ENCODE assay signal across 8 mouse cellular contexts in the genomic region with DNA sequence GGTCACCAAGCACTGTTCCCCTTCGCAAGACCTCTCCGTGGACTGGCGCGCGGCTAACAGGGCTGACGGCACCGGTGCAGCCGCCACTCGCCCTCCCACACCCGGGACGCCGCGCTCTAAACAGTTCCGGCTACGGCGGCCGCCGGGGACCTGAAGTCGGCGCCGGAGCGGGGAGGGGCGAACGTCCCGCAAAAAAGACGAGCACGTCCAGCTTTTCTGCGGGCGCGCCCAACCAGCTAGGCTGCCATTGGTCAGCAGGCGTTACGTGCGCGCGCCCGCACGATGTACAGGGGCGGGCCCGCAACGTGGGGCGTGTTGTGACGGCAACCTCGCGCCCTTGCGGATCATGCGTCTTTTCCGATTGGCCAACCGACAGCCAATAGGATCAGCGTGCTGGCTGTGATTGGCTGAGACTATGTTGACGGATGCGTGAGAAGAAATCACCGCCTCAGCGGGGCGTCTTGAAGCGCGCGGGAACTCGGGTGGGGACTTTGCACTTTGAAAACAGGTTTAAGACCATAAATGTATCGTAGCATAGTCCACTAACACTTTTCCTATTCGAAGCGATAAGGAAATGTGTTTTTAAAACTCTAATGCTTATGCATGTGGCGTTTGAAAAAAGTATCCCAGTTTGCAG. TPM values are rescaled to one million over a fixed set of nuclear protein-coding genes. Genes with fewer than 3 reads are reported as not detected.
DNase-seq lines count a peak whose midpoint lies in the region; ATAC-seq and TF ChIP-seq lines count a peak whose summit lies in the region.

Gene Cramp1l, minus strand, starts transcription at position 134 of the 637 bp plus-strand sequence.
Gene Ift140, plus strand, starts transcription at position 431 of the 637 bp plus-strand sequence.

- peak; percentile 97 for ATAC-seq in forebrain, embryonic 11.5 days (replicated peaks; ENCODE audit: low FRiP score)
- ATAC-seq in heart, embryonic 16.5 days (replicated peaks; ENCODE audit: extremely low read depth, insufficient read depth, low FRiP score) = peak; percentile 97
- peak; percentile 92 for ATAC-seq in liver, embryonic 15.5 days (ENCODE audit: insufficient read depth)
- ATAC-seq in neural tube, embryonic 12.5 days (ENCODE audit: low FRiP score, low read depth) = peak; percentile 98

- DNase-seq in CH12.LX (ENCODE audit: extremely low read depth) = peak; percentile 97
- peak; percentile 97 for DNase-seq in c-Kit-positive CD71-positive TER-119-negative erythroid progenitor cells, embryonic 14.5 days (ENCODE audit: low read depth)
- peak; percentile 100 for DNase-seq in forebrain, embryonic 11.5 days (ENCODE audit: low spot score)
- DNase-seq in kidney, postnatal 36 days = peak; percentile 99 to 100
- peak; percentile 99 for DNase-seq in telencephalon, adult 2 months (ENCODE audit: low read depth, low spot score)

- peaks cover 2 to 25% of the 10 kb centered on the region in 2 experiments; a peak in 2 of 4 replicates for H3K4me1 ChIP-seq in CH12.LX (ENCODE audit: control insufficient read depth in 1 of 2, insufficient read depth in 2 of 2)
- peaks cover 4% of the 10 kb centered on the region; the same call in 1 of the 2 replicates for H3K4me1 ChIP-seq in forebrain, embryonic 11.5 days (replicated peaks; ENCODE audit: control insufficient read depth, insufficient read depth, low read length)
- H3K4me1 ChIP-seq in heart, embryonic 16.5 days (ENCODE audit: control insufficient read depth, insufficient read depth, low read length) = peaks cover 14% of the 10 kb centered on the region
- H3K4me1 ChIP-seq in liver, embryonic 15.5 days (replicated peaks) = peaks cover 39% of the 10 kb centered on the region
- peaks cover 17% of the 10 kb centered on the region for H3K4me1 ChIP-seq in neural tube, embryonic 12.5 days

- H3K9me3 ChIP-seq in CH12.LX (replicated peaks; ENCODE audit: low read length) = peaks cover 2% of the 10 kb centered on the region
- H3K9me3 ChIP-seq in forebrain, embryonic 11.5 days (ENCODE audit: control insufficient read depth, low read length) = no peaks in the 10 kb centered on the region
- H3K9me3 ChIP-seq in heart, embryonic 16.5 days (replicated peaks; ENCODE audit: control insufficient read depth, low read length) = no peaks in the 10 kb centered on the region
- H3K9me3 ChIP-seq in liver, embryonic 15.5 days (replicated peaks) = no peaks in the 10 kb centered on the region
- H3K9me3 ChIP-seq in neural tube, embryonic 12.5 days = no peaks in the 10 kb centered on the region

- peak; percentile 78 for TF ChIP-seq POLR2A in CH12.LX (IDR thresholded peaks at IDR 0.05; ENCODE audit: low read depth, low read length)

- no peak for TF ChIP-seq RAD21 in CH12.LX (IDR thresholded peaks at IDR 0.05; ENCODE audit: low read depth, low read length)

- in situ Hi-C loops in CH12.LX (cut with MboI; ENCODE audit: low pct_ligation_motif_present, low pct_unique_long_range_greater_than_20kb, low sequenced_read_pairs) = no loop called here

- H3K27ac ChIP-seq in CH12.LX (ENCODE audit: insufficient read depth, low read depth) = peak within 1 kb of the TSS; percentile 56
- H3K27ac ChIP-seq in forebrain, embryonic 11.5 days (ENCODE audit: low read depth, low read length) = peak within 1 kb of the TSS; percentile 69
- peak within 1 kb of the TSS; percentile 84 for H3K27ac ChIP-seq in heart, embryonic 16.5 days (ENCODE audit: low read length)
- H3K27ac ChIP-seq in liver, embryonic 15.5 days (replicated peaks) = peak within 1 kb of the TSS; percentile 94
- peak within 1 kb of the TSS; percentile 62 for H3K27ac ChIP-seq in neural tube, embryonic 12.5 days

- no peak for TF ChIP-seq EP300 in CH12.LX (IDR thresholded peaks at IDR 0.05; ENCODE audit: low read length)

- under 1% methylated on average over 62 of the region's 62 CpGs for WGBS in forebrain, embryonic 11.5 days
- WGBS in heart, embryonic 16.5 days = under 1% methylated on average over 62 of the region's 62 CpGs
- WGBS in liver, embryonic 15.5 days (ENCODE audit: insufficient replicate concordance) = under 1% methylated on average over 62 of the region's 62 CpGs
- WGBS in neural tube, embryonic 12.5 days = under 1% methylated on average over 62 of the region's 62 CpGs

- dilution Hi-C loops in CH12.LX (cut with MboI; ENCODE audit: extremely low pct_ligation_motif_present, extremely low pct_unique_long_range_greater_than_20kb, low sequenced_read_pairs) = no loop called here

- no peak for TF ChIP-seq CTCF in CH12.LX (conservative IDR thresholded peaks at IDR 0.05 in 1 of 2, IDR thresholded peaks at IDR 0.05 in 1 of 2; ENCODE audit: low read depth in 2 of 2, low read length in 2 of 2)

- H3K27me3 ChIP-seq in CH12.LX (replicated peaks) = no peaks in the 10 kb centered on the region
- H3K27me3 ChIP-seq in forebrain, embryonic 11.5 days (ENCODE audit: control insufficient read depth, insufficient read depth, low read length) = no peaks in the 10 kb centered on the region
- no peaks in the 10 kb centered on the region for H3K27me3 ChIP-seq in heart, embryonic 16.5 days (ENCODE audit: control insufficient read depth, insufficient read depth, low read length)
- no peaks in the 10 kb centered on the region for H3K27me3 ChIP-seq in liver, embryonic 15.5 days
- H3K27me3 ChIP-seq in neural tube, embryonic 12.5 days (replicated peaks) = no peaks in the 10 kb centered on the region

- H3K9ac ChIP-seq in CH12.LX (ENCODE audit: insufficient read depth, low read depth) = peak within 1 kb of the TSS; percentile 97
- H3K9ac ChIP-seq in forebrain, embryonic 11.5 days (ENCODE audit: low read length) = peak within 1 kb of the TSS; percentile 98
- peak within 1 kb of the TSS; percentile 98 for H3K9ac ChIP-seq in heart, embryonic 16.5 days (ENCODE audit: low read length)
- H3K9ac ChIP-seq in liver, embryonic 15.5 days = peak within 1 kb of the TSS; percentile 99
- H3K9ac ChIP-seq in neural tube, embryonic 12.5 days = peak within 1 kb of the TSS; percentile 88

- H3K79me2 ChIP-seq in CH12.LX (replicated peaks; ENCODE audit: control insufficient read depth, extremely low read depth, insufficient read depth, poor library complexity, severe bottlenecking) = peaks cover 29% of the 10 kb centered on the region

- peak within 1 kb of the TSS; percentile 91 to 98 (median 97) for H3K4me3 ChIP-seq in CH12.LX (replicated peaks in 1 of 3; ENCODE audit: low read depth in 2 of 3, low read length in 2 of 3, poor library complexity in 1 of 3)
- peak within 1 kb of the TSS; percentile 99 for H3K4me3 ChIP-seq in forebrain, embryonic 11.5 days (ENCODE audit: low read depth, low read length)
- H3K4me3 ChIP-seq in heart, embryonic 16.5 days (ENCODE audit: low read length) = peak within 1 kb of the TSS; percentile 90
- H3K4me3 ChIP-seq in liver, embryonic 15.5 days (replicated peaks) = peak within 1 kb of the TSS; percentile 89
- H3K4me3 ChIP-seq in neural tube, embryonic 12.5 days = peak within 1 kb of the TSS; percentile 100

- peaks cover 15 to 35% of the 10 kb centered on the region in 2 experiments for H3K36me3 ChIP-seq in CH12.LX (replicated peaks in 1 of 2; ENCODE audit: control insufficient read depth in 1 of 2, insufficient read depth in 1 of 2, low read length in 1 of 2)
- 0 out of 2 replicates have a peak, but pooled peaks cover 4% of the 10 kb centered on the region for H3K36me3 ChIP-seq in forebrain, embryonic 11.5 days (ENCODE audit: control insufficient read depth, insufficient read depth, low read length)
- H3K36me3 ChIP-seq in heart, embryonic 16.5 days (ENCODE audit: control insufficient read depth, insufficient read depth) = peaks cover 12% of the 10 kb centered on the region
- peaks cover 28% of the 10 kb centered on the region for H3K36me3 ChIP-seq in liver, embryonic 15.5 days (replicated peaks)
- H3K36me3 ChIP-seq in neural tube, embryonic 12.5 days = peaks cover 16% of the 10 kb centered on the region

- peak within 1 kb of the TSS; percentile 88 for H3K4me2 ChIP-seq in CH12.LX (ENCODE audit: insufficient read depth, low read depth, poor library complexity, severe bottlenecking)
- H3K4me2 ChIP-seq in forebrain, embryonic 11.5 days (ENCODE audit: low read depth, low read length, severe bottlenecking) = peak within 1 kb of the TSS; percentile 93
- H3K4me2 ChIP-seq in heart, embryonic 16.5 days (ENCODE audit: low read depth, low read length) = peak within 1 kb of the TSS; percentile 95
- H3K4me2 ChIP-seq in liver, embryonic 15.5 days = peak within 1 kb of the TSS; percentile 97
- peak within 1 kb of the TSS; percentile 97 for H3K4me2 ChIP-seq in neural tube, embryonic 12.5 days (replicated peaks)

TF ChIP-seq in CH12.LX, 34 proteins besides CTCF, POLR2A, EP300 and RAD21 (continues in another document):
- peak; percentile 60 for TF ChIP-seq ZMIZ1 (IDR thresholded peaks at IDR 0.05; ENCODE audit: low read depth, low read length)
- TF ChIP-seq IRF4 (IDR thresholded peaks at IDR 0.05; ENCODE audit: low read depth, low read length) = peak; percentile 59; the same call in 1 of the 2 replicates
- TF ChIP-seq TBP (conservative IDR thresholded peaks at IDR 0.05; ENCODE audit: low read depth, low read length) = peak; percentile 67; the same call in 1 of the 2 replicates
- TF ChIP-seq GABPA (IDR thresholded peaks at IDR 0.05; ENCODE audit: insufficient replicate concordance, low read depth, low read length) = no peak
- TF ChIP-seq MAX (IDR thresholded peaks at IDR 0.05; ENCODE audit: low read length) = peak; percentile 89
- no peak for TF ChIP-seq POLR2AphosphoS2 (IDR thresholded peaks at IDR 0.05; ENCODE audit: low read depth, low read length)
- TF ChIP-seq KAT2A (IDR thresholded peaks at IDR 0.05; ENCODE audit: insufficient replicate concordance, low read length) = peak; percentile 76; the same call in 1 of the 2 replicates
- TF ChIP-seq MAZ (IDR thresholded peaks at IDR 0.05; ENCODE audit: low read depth, low read length) = peak; percentile 93

RNA-seq across cellular contexts. Expression of gene Cramp1l, which starts in this region (rescaled TPM):
- 4.3 and 4.4 TPM in 2 replicates for total RNA-seq in CH12.LX (2012; rRNA removed)
- total RNA-seq in CH12.LX (2014; rRNA removed) = 2.0 and 2.1 TPM in 2 replicates
- polyA plus RNA-seq in CH12.LX (2012; ENCODE audit: insufficient read length, low read depth) = 6.8 and 6.9 TPM in 2 replicates
- polyA plus RNA-seq in forebrain, embryonic 11.5 days (2014; fragmentation: Nextera tagmentation; extraction: Ambion mirVana) = 14.3 and 14.7 TPM in 2 replicates
- 3.9 and 4.2 TPM in 2 replicates for polyA plus RNA-seq in heart, embryonic 16.5 days (2015; fragmentation: Nextera tagmentation; extraction: Ambion mirVana)
- polyA plus RNA-seq in liver, embryonic 15.5 days (2015; fragmentation: Nextera tagmentation; extraction: Ambion mirVana) = 2.9 and 4.3 TPM in 2 replicates
- 12.0 and 13.1 TPM in 2 replicates for polyA plus RNA-seq in neural tube, embryonic 12.5 days (2016; fragmentation: Nextera tagmentation; extraction: Ambion mirVana)

RNA-seq across cellular contexts. Expression of gene Ift140, which starts in this region (rescaled TPM):
- total RNA-seq in CH12.LX (2012; rRNA removed) (16.6 and 24.4 TPM in 2 replicates), CH12.LX (2014; rRNA removed) (26.4 and 27.0 TPM in 2 replicates)
- polyA plus RNA-seq in CH12.LX (2012; ENCODE audit: insufficient read length, low read depth) = 33.4 and 34.8 TPM in 2 replicates
- 29.0 and 29.2 TPM in 2 replicates for polyA plus RNA-seq in forebrain, embryonic 11.5 days (2014; fragmentation: Nextera tagmentation; extraction: Ambion mirVana)
- 11.6 TPM in 2 replicates for polyA plus RNA-seq in heart, embryonic 16.5 days (2015; fragmentation: Nextera tagmentation; extraction: Ambion mirVana)
- 139 and 156 TPM in 2 replicates for polyA plus RNA-seq in liver, embryonic 15.5 days (2015; fragmentation: Nextera tagmentation; extraction: Ambion mirVana)
- 23.0 and 29.4 TPM in 2 replicates for polyA plus RNA-seq in neural tube, embryonic 12.5 days (2016; fragmentation: Nextera tagmentation; extraction: Ambion mirVana)

Comparison
In these comparisons a context has a peak if more than half of its experiments do, and no peak if none do; other contexts are left out.
1. Peak in every context shown above with its lines: DNase-seq, ATAC-seq, H3K4me3 ChIP-seq and H3K27ac ChIP-seq.